Mouse (Mus musculus): ENCODE results near the gene Tmem129. TPM values are rescaled to one million over a fixed set of nuclear protein-coding genes. Genes with fewer than 3 reads are reported as not detected.

Tmem129 gene
- total and polyA plus RNA-seq, 3 experiments = 40.2 to 51.3 TPM; not detected in 1

GRCm38 (mm10) chr5:33682963-33683362 lies 24.7 kb upstream of the Tmem129 start (continued):
- TF ChIP-seq GABPA (IDR thresholded peaks at IDR 0.05; ENCODE audit: low read depth, low read length) (no peak), JUND (IDR thresholded peaks at IDR 0.05; ENCODE audit: low read depth, low read length) (no peak), CHD1 (IDR thresholded peaks at IDR 0.05; ENCODE audit: low read depth, low read length) (no peak), ZC3H11A (IDR thresholded peaks at IDR 0.05; ENCODE audit: low read depth, low read length) (no peak), ZKSCAN1 (IDR thresholded peaks at IDR 0.05; ENCODE audit: low read depth, low read length) (no peak), SMC3 (IDR thresholded peaks at IDR 0.05; ENCODE audit: low read depth, low read length) (no peak), CTCF (IDR thresholded peaks at IDR 0.05 in 2 of 3, conservative IDR thresholded peaks at IDR 0.05 in 1 of 3; ENCODE audit: control insufficient read depth in 1 of 3, insufficient read depth in 1 of 3, low read depth in 2 of 3, low read length in 3 of 3, poor library complexity in 1 of 3, severe bottlenecking in 1 of 3) (no peak), MYB (IDR thresholded peaks at IDR 0.05; ENCODE audit: low read depth, low read length) (0 out of 2 replicates have a peak, but pooled peaks have one; percentile 35), NELFE (IDR thresholded peaks at IDR 0.05; ENCODE audit: low read depth, low read length) (peak; percentile 40), ELF1 (IDR thresholded peaks at IDR 0.05; ENCODE audit: low read depth, low read length) (no peak)

GRCm38 (mm10) chr5:33681611-33682388 lies 23.6 kb upstream of the Tmem129 start:
- H3K27me3 ChIP-seq (ENCODE audit: control insufficient read depth in 1 of 2, insufficient read depth in 2 of 2, low read length in 2 of 2) = no peaks in the 10 kb centered on the region
- peaks cover 23 to 36% of the 10 kb centered on the region in 2 experiments for H3K4me1 ChIP-seq (ENCODE audit: control insufficient read depth in 1 of 2, insufficient read depth in 2 of 2, low read length in 2 of 2)
- H3K9ac ChIP-seq (ENCODE audit: control insufficient read depth, low read depth, low read length, poor library complexity, severe bottlenecking) = peak overlapping the region; percentile 64
- H3K36me3 ChIP-seq (ENCODE audit: control insufficient read depth in 1 of 2, insufficient read depth in 2 of 2, low read length in 2 of 2) = peaks cover 0 to 25% of the 10 kb centered on the region in 2 experiments; a peak in 2 of 4 replicates
- peak overlapping the region; percentile 89 for H3K27ac ChIP-seq (ENCODE audit: control insufficient read depth, low read depth, low read length)
- no peaks in the 10 kb centered on the region for H3K9me3 ChIP-seq (replicated peaks; ENCODE audit: insufficient read depth, low read length)
- H3K79me2 ChIP-seq (ENCODE audit: control insufficient read depth, insufficient read depth, low read length, poor library complexity) = no peaks in the 10 kb centered on the region
- peak; percentile 99 for DNase-seq (ENCODE audit: low read depth, low spot score)
- peak overlapping the region; percentile 15 to 28 for H3K4me3 ChIP-seq (ENCODE audit: control insufficient read depth in 1 of 2, insufficient read depth in 1 of 2, low read depth in 2 of 2, low read length in 2 of 2)
- TF ChIP-seq MYC (IDR thresholded peaks at IDR 0.05; ENCODE audit: low read depth, low read length) (peak; percentile 100), GATA1 (IDR thresholded peaks at IDR 0.05; ENCODE audit: low read depth, low read length) (peak; percentile 91), MEF2A (IDR thresholded peaks at IDR 0.05; ENCODE audit: extremely low read depth, insufficient replicate concordance, low read depth, low read length, poor library complexity, severe bottlenecking) (no peak), POLR2AphosphoS5 (IDR thresholded peaks at IDR 0.05; ENCODE audit: borderline replicate concordance, low read depth, low read length) (0 out of 2 replicates have a peak, but pooled peaks have one; percentile 46), HCFC1 (IDR thresholded peaks at IDR 0.05; ENCODE audit: low read depth, low read length) (peak; percentile 59), MAFK (IDR thresholded peaks at IDR 0.05; ENCODE audit: borderline replicate concordance, low read depth, low read length) (no peak; the same call in 1 of the 2 replicates), ZMIZ1 (IDR thresholded peaks at IDR 0.05; ENCODE audit: low read depth, low read length) (peak; percentile 61; the same call in 1 of the 2 replicates), ETS1 (IDR thresholded peaks at IDR 0.05; ENCODE audit: low read depth, low read length) (peak; percentile 77), ZNF384 (IDR thresholded peaks at IDR 0.05; ENCODE audit: low read depth, low read length) (no peak), USF1 (IDR thresholded peaks at IDR 0.05; ENCODE audit: low read depth, low read length) (peak; percentile 96), EP300 (IDR thresholded peaks at IDR 0.05; ENCODE audit: low read depth in 1 of 2, low read length in 2 of 2) (peak; percentile 91 to 93), MXI1 (IDR thresholded peaks at IDR 0.05; ENCODE audit: low read depth, low read length) (peak; percentile 97), RAD21 (IDR thresholded peaks at IDR 0.05; ENCODE audit: low read depth, low read length) (no peak), TAL1 (IDR thresholded peaks at IDR 0.05; ENCODE audit: low read length) (peak; percentile 98), RCOR1 (IDR thresholded peaks at IDR 0.05; ENCODE audit: low read depth, low read length) (peak; percentile 83), CHD1 (IDR thresholded peaks at IDR 0.05; ENCODE audit: low read depth, low read length) (no peak), GABPA (IDR thresholded peaks at IDR 0.05; ENCODE audit: low read depth, low read length) (no peak), USF2 (IDR thresholded peaks at IDR 0.05; ENCODE audit: borderline replicate concordance in 1 of 2, insufficient read depth in 1 of 2, low read depth in 1 of 2, low read length in 2 of 2) (peak in 1 of 2 experiments; percentile 78; a peak in 3 of 4 replicates), SIN3A (IDR thresholded peaks at IDR 0.05; ENCODE audit: low read length) (peak; percentile 93), UBTF (IDR thresholded peaks at IDR 0.05; ENCODE audit: borderline replicate concordance, insufficient read depth, low read depth, low read length) (no peak), MAZ (IDR thresholded peaks at IDR 0.05; ENCODE audit: low read depth, low read length) (peak; percentile 94), SMC3 (IDR thresholded peaks at IDR 0.05; ENCODE audit: low read depth, low read length) (no peak), E2F4 (IDR thresholded peaks at IDR 0.05; ENCODE audit: borderline replicate concordance, low read depth, low read length) (no peak), NRF1 (IDR thresholded peaks at IDR 0.05; ENCODE audit: insufficient read depth, low read depth, low read length, poor library complexity, severe bottlenecking) (no peak), MAX (IDR thresholded peaks at IDR 0.05; ENCODE audit: low read length) (peak; percentile 100), ELF1 (IDR thresholded peaks at IDR 0.05; ENCODE audit: low read depth, low read length) (peak; percentile 60; the same call in 1 of the 2 replicates)

Data from MEL (cell line).